Mouse (Mus musculus) heart, postnatal 10 days (tissue): ENCODE data around the gene Hk2. TPM values are rescaled to one million over a fixed set of nuclear protein-coding genes. Genes with fewer than 3 reads are reported as not detected.
A peak's percentile ranks its signal among the peaks of the same experiment; 100 is the strongest.

Experiments used
- DNase-seq, 2 experiments: peaks; one replicate each; pipeline ENCODE4 v3.0.0; 2021
- intact Hi-C: fragments of 180-260 bp; cut with DNase I; formaldehyde crosslinking; loops from one replicate; pipeline ENCODE4 v1.15.1; 2025
- total RNA-seq, 2 experiments: library from RNA; stranded (reverse); gene quantifications; 2 replicates each; pipeline ENCODE4 v1.2.3; 2021

Hk2 gene
- total RNA-seq, 2 experiments from 2014 or later: 129 to 131 TPM

- intact Hi-C loops: loop anchor here (2.0 to 10.0 kb wide), 2 partner anchors 31 to 553 kb away; partner anchors contain the start of genes Mob1a and Mthfd2
- DNase-seq: peak in 1 of 2 experiments; percentile 34
Observed at GRCm38 (mm10) chr6:82771981-82772409, 2.3 kb downstream of the Hk2 start.

DNA sequence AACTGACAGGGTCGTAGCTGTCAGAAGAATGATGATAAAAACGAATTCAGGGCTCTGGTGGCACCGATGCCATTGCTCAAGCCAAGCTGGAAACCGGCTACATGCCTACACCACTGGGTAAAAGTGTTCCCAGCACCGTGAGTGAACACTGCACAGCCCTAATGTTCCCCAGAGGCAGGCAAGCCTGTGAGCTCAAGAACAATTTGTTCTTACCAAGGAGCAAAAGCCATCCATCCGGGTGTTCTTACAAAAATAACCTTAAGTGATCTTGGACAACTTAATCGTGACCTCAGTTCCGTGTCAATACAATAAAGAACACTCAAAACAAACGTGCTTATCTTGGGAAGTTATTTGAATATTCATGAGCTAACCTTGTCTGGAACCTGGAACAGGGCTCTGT lies 3.2 kb downstream of the Hk2 start:
- intact Hi-C loops: loop anchor here (10.0 kb wide), 1 partner anchor 554 kb away; the partner anchor contains the start of genes Mob1a and Mthfd2
- DNase-seq: peak in 1 of 2 experiments; percentile 12

DNA sequence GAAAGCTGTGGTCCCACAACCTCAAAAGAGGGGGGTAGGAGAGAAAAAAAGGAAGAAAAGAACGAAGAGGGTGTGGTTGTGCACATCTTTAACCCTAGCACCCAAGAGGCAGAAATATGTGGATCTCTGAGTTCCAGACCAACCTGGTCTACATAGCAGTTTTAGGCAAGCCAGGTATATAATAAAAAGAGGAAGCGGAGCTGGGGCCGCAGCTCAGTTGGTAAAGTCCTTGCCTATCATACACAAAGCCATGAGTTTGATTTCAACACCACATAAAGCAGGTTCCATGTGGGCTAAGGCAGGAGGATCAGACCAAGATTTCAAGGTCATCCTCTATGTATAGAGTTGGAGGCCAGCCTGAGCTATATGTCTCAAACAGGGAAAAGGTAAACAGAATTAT lies 4.0 kb downstream of the Hk2 start:
- DNase-seq: no peak
- intact Hi-C loops: loop anchor here (10.0 kb wide), 1 partner anchor 555 kb away; the partner anchor contains the start of genes Mob1a and Mthfd2

GRCm38 (mm10) chr6:82769704-82770103 lies 4.5 kb downstream of the Hk2 start:
- intact Hi-C loops: loop anchor here (10.0 kb wide), 1 partner anchor 555 kb away; the partner anchor contains the start of genes Mob1a and Mthfd2

DNA sequence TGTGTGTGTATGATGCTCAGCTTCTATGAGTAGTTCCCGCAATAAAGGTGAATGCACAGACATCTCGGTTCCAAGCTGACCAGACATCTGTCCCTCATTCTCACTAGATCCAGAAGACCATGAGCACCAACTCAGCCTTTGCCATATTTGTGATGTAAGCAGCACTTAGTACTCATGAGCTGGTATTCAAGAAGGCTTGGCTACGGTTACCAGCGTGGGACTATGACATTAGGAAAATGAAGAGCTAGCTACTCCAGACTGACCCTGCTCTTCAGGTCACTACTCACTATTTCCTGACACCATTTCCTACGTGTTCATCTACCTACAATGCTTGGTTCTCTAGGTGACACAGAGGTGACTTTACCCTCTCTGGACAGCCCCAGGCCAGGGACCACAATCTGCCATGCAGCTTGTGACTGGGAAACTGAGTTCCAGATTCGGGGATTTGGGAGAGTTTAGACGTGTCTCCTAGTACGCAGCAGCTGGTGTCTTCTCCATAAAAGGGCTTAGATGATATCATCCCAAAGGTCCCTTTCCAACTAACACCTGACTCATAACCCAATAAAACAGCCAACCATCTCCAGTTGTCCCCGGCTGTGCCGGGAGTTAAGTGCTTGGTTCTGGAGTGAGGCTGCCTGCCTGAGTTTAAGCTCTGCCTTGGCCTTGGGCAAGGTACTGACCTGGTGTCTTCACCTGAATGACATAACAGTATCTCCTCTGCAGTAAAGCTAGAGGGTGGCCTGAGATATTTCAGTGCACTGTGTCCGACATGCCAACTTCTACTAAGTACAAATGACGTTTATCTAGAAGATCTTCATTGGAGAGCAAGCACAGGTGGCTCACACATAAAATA lies 6.3 kb downstream of the Hk2 start:
- intact Hi-C loops: no loop called here
- peak in 1 of 2 experiments; percentile 3 for DNase-seq

More at GRCm38 (mm10) chr6:82769704-82770103, 4.5 kb downstream of the Hk2 start:
- no peak for DNase-seq

DNA sequence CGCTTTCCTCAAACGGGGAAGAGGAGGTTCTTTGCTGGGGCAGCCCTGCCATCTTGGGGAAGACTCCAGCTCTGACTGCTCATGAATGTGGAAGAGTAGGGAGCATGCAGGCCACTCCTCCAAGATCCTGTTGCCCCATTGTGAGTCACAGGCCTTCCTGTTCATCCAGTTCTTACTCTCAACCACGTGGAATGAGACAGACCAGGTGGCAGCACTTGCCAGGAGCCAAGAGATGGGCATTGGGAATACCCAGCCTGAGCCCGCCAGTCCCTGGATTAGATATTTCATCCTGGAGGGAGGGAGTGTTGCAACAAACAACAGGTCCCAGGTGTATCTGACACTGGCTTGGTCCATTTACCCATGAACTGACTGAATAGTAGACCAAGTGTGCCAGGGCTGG lies 7.6 kb downstream of the Hk2 start:
- intact Hi-C loops: no loop called here
- DNase-seq: peak in 1 of 2 experiments; percentile 3

GRCm38 (mm10) chr6:82765261-82765660 lies 9.0 kb downstream of the Hk2 start:
- peak in 1 of 2 experiments; percentile 4 for DNase-seq
- intact Hi-C loops: no loop called here

DNA sequence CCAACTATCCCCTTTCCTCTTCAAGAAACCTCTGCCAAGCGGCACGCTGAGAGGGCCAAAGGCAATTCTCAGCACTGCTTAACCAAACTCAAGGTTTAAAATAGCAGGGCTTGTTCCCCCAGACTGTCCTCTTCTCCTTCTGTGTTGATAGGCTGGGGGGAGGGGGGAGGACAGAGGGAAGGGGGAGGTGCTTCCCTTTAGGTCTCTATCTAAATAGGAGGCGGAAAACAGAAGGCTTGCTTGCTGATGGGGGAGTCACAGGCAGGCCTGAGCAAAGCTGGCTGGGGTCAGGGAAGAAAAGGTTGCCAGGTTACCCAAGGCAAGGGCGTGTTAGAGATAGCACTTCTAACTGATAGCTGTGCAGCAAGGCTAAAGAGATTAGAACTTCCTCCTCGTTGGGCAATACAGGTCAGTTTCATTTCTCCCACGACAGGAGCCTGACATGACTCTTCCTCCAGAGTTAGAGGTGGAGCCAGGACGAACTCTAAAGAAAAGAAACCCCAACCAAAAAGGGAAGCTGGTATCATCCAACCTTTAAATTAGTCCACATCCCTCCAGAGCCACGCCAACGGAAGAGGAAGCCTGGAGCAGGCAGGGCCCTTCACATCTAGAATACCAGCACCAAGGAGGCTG lies 10.3 kb downstream of the Hk2 start:
- peak; percentile 54 to 64 for DNase-seq
- intact Hi-C loops: no loop called here

GRCm38 (mm10) chr6:82762728-82763127 lies 11.5 kb downstream of the Hk2 start:
- DNase-seq: peak in 1 of 2 experiments; percentile 23
- intact Hi-C loops: loop anchor here (1.0 kb wide), 1 partner anchor 11 kb away; no protein-coding TSS in a partner anchor

DNA sequence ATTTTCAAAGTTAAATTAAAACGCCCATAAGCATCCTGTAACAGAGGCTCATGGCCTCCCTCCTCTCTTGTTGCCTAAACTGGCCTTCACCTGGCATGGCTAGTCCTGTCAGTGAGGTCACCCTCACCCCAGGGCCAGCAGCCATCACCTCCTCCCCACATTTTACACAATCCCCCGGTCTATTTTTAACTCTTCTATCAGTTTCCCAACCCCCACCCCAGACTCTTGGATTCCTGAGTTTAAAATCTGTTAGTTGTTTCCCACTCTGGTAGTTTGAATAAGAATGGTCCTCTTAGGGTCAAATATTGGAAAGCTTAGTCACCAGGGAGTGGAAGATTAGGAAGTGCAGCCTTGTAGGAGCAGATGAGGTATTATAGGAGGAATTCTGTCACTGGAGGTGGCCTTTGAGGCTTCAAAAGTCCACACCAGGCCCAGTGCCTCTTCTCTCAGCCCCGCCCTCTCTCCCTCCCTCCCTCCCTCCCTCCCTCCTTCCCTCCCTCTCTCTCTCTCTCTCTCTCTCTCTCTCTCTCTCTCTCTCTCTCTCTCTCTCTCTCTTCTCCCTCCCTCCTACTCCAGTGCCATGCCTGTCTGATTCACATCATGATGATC lies 13.4 kb downstream of the Hk2 start:
- peak; percentile 74 to 78 for DNase-seq

DNA sequence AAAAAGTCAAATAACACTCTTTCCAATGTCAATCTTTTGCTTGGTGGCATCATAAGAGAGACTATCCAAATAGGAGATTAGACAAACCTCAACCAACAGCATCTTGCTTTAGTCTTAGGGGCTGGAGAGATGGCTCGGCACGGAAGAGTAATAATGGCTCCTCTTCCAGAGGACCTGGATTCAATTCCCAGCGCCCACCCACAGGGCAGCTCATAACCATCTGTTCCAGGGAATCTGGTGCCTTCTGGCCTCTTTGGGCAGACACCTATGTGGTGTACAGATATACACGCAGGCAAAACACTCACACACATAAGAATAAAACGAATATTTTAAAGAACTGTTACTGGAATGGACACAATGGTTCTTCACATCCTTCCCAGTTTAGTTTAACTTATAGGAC lies 15.0 kb downstream of the Hk2 start:
- no peak for DNase-seq

More for the DNA sequence above, 13.4 kb downstream of the Hk2 start:
- intact Hi-C loops: no loop called here

DNA sequence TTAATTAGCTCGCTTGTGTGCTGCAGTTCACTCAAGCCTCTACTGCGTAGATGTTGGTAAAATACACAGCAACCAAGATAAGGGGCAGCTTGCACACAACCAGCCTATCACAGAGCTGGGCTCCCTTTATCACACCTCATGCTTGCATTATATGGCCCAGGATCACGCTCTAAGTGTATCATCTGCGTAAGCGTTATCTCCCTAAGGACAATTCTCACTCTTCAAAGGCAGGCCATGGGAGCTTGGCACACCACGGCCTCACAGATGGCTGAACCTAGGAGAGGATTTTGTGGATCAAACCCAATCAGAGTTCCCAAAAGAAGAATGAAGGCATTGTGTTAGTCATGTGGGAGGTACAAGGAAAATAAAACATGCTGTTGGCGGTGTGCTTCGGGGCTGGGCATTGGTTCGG lies 17.4 kb downstream of the Hk2 start:
- DNase-seq: peak in 1 of 2 experiments; percentile 34

More for the DNA sequence above, 15.0 kb downstream of the Hk2 start:
- intact Hi-C loops: no loop called here

GRCm38 (mm10) chr6:82756216-82756615 lies 18.0 kb downstream of the Hk2 start:
- intact Hi-C loops: no loop called here
- peak; percentile 58 to 64 for DNase-seq

More for the DNA sequence above, 17.4 kb downstream of the Hk2 start:
- intact Hi-C loops: no loop called here

GRCm38 (mm10) chr6:82755338-82755737 lies 18.9 kb downstream of the Hk2 start:
- intact Hi-C loops: no loop called here
- peak in 1 of 2 experiments; percentile 10 for DNase-seq

DNA sequence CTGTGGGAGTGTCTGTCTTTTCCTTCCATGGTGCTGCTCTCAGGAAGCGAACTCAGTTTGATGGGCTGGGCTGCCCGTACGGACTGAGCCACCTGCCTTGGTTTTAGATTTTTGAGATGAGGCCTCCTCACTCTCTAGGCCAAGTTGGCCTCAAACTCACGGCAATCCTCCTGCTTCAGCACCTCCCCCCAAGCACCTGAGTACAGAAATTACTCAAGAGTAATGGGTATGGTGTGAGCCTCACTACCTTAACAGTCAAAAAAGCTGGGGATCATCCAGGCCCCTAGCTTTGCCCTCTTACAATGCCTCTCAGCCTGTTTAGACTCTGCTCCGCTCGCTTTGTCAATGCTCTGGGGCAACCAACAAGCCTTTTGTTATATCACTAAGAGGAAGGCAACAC lies 19.5 kb downstream of the Hk2 start:
- peak in 1 of 2 experiments; percentile 5 for DNase-seq
- intact Hi-C loops: no loop called here

GRCm38 (mm10) chr6:82753638-82754361 lies 20.5 kb downstream of the Hk2 start:
- DNase-seq: peak; percentile 51 to 64
- intact Hi-C loops: no loop called here

- peak in 1 of 2 experiments; percentile 47 for DNase-seq
- intact Hi-C loops: no loop called here
Observed at GRCm38 (mm10) chr6:82753061-82753460, 21.2 kb downstream of the Hk2 start.

GRCm38 (mm10) chr6:82751791-82752190 lies 22.5 kb downstream of the Hk2 start:
- intact Hi-C loops: loop anchor here (1.0 kb wide), 1 partner anchor 11 kb away; no protein-coding TSS in a partner anchor
- DNase-seq: peak; percentile 74 to 78

DNA sequence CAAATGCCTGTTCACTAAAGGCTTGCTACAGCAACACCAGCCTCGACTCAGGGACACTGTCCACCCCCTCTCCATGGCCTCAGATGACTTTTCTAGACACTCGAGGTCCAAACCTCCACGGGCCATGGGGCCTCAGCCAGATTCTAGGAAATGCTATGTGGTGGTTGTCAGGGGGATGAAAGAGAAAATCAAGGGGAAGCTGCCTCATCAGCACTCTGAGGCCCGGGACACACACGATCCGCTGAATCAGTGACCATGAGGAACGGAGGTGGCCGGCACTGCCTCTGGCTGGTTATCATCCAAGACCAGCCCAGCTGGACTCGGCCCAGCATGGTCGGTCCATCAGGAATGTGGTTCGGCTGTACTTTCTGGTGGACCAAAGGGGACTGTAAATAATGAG lies 23.2 kb downstream of the Hk2 start:
- intact Hi-C loops: loop anchor here (1.0 kb wide), 1 partner anchor 11 kb away; no protein-coding TSS in a partner anchor
- DNase-seq: peak; percentile 81 to 82

DNA sequence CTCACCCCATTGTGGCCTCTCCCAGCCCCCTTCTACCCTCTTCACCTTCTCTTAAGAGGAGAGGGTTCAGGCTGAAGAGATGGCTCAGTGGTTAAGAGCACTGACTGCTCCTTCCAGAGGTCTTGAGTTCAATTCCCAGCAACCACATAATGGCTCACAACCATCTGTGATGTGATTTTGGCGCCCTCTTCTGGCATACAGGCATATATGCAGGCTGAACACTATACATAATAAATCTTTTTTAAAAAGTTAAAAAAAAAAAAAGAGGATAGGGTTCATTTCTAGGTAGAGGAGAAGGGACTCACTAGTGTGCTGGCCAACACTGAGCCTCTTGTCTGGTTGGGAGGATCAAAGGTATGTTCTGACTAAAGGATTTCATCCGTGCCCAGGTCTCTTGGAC lies 24.2 kb downstream of the Hk2 start:
- intact Hi-C loops: no loop called here
- DNase-seq: no peak
